Mouse (Mus musculus) midbrain, embryonic 11.5 days (tissue): ENCODE measurements at regions not wholly inside any gene's neighbourhood (a gene's known extent, or its start where the extent isn't known, plus 50 kb on each side); places are given as distances from the start of the nearest gene placed in this dataset.

ENCODE experiments used
- ATAC-seq: fragments of 200-750 bp; cut with Nextera tagmentation; 2 replicates; pipeline ENCODE4 v1.8.0; 2017; ENCODE audit warnings: moderate TSS enrichment, moderate library complexity; ENCODE audit not compliant: low FRiP score
- DNase-seq: peaks from one replicate; pipeline ENCODE4 v3.0.0; 2015; ENCODE audit warnings: low spot score; ENCODE audit errors: missing footprints
- H3K27ac ChIP-seq: fragments of 300-500 bp; sonication (generic); 2 replicates; pipeline ENCODE4 v1.5.1; 2014; ENCODE audit warnings: low read depth, low read length
- H3K27me3 ChIP-seq: fragments of 300-500 bp; sonication (generic); 2 replicates; pipeline ENCODE4 v1.6.1; 2014; ENCODE audit warnings: mild to moderate bottlenecking, low read length, moderate library complexity, mixed read lengths; ENCODE audit not compliant: control insufficient read depth, insufficient read depth
- H3K36me3 ChIP-seq: fragments of 300-500 bp; sonication (generic); 2 replicates; pipeline ENCODE4 v1.6.1; 2014; ENCODE audit warnings: mild to moderate bottlenecking, low read length, moderate library complexity, mixed read lengths; ENCODE audit not compliant: control insufficient read depth, insufficient read depth
- H3K4me1 ChIP-seq: fragments of 300-500 bp; sonication (generic); 2 replicates; pipeline ENCODE4 v1.6.1; 2014; ENCODE audit warnings: low read length; ENCODE audit not compliant: control insufficient read depth, insufficient read depth
- H3K4me2 ChIP-seq: fragments of 300-500 bp; sonication (generic); 2 replicates; pipeline ENCODE4 v1.6.1; 2014; ENCODE audit warnings: mild to moderate bottlenecking, moderate library complexity
- H3K4me3 ChIP-seq: fragments of 300-500 bp; sonication (generic); 2 replicates; pipeline ENCODE4 v1.5.1; 2014; ENCODE audit warnings: low read depth, low read length
- H3K9ac ChIP-seq: fragments of 300-500 bp; sonication (generic); 2 replicates; pipeline ENCODE4 v1.6.1; 2014; ENCODE audit warnings: low read length
- H3K9me3 ChIP-seq: fragments of 300-500 bp; sonication (generic); 2 replicates; pipeline ENCODE4 v1.6.1; 2016; ENCODE audit warnings: low read length; ENCODE audit not compliant: control insufficient read depth
- WGBS: fragments of 180-500 bp; shearing (Covaris S2); extraction: QIAGEN DNeasy Blood & Tissue Kit; methylation state at CpG from one replicate; pipeline ENCODE4 v1.1.7; 2014; 5-methylcytosine and 5-hydroxymethylcytosine counted together

GRCm38 (mm10) chr14:14640023-14640441 lies 62.0 kb upstream of the Slc4a7 start:
- Histone ChIP-seq H3K27ac (no peak overlapping the region), H3K9me3 (no peaks in the 10 kb centered on the region), H3K36me3 (no peaks in the 10 kb centered on the region), H3K4me2 (no peak overlapping the region), H3K4me1 (no peaks in the 10 kb centered on the region), H3K4me3 (no peak overlapping the region), H3K9ac (no peak overlapping the region), H3K27me3 (no peaks in the 10 kb centered on the region)
- no peak for DNase-seq
- ATAC-seq = no peak
- WGBS = 36% methylated on average over 3 of the region's 3 CpGs

- Histone ChIP-seq H3K4me1 (no peaks in the 10 kb centered on the region), H3K4me3 (no peak overlapping the region), H3K36me3 (no peaks in the 10 kb centered on the region), H3K4me2 (no peak overlapping the region), H3K9me3 (no peaks in the 10 kb centered on the region), H3K9ac (no peak overlapping the region), H3K27ac (no peak overlapping the region), H3K27me3 (no peaks in the 10 kb centered on the region)
- no peak for DNase-seq
- no peak for ATAC-seq
Observed at GRCm38 (mm10) chr14:14640557-14640956, 61.5 kb upstream of the Slc4a7 start.

- H3K4me1 ChIP-seq = no peaks in the 10 kb centered on the region
- H3K27ac ChIP-seq = no peak overlapping the region
- no peak overlapping the region for H3K9ac ChIP-seq
- no peak overlapping the region for H3K4me3 ChIP-seq
- no peaks in the 10 kb centered on the region for H3K27me3 ChIP-seq
- ATAC-seq (no peak), DNase-seq (no peak)
- no peak overlapping the region for H3K4me2 ChIP-seq
- H3K36me3 ChIP-seq = no peaks in the 10 kb centered on the region
- H3K9me3 ChIP-seq = no peaks in the 10 kb centered on the region
- 93% methylated on average over 3 of the region's 3 CpGs for WGBS
Observed at GRCm38 (mm10) chr14:14643533-14643932, 58.5 kb upstream of the Slc4a7 start.

GRCm38 (mm10) chr14:14645084-14645483 lies 57.0 kb upstream of the Slc4a7 start:
- H3K4me3 ChIP-seq = no peak overlapping the region
- H3K27me3 ChIP-seq = no peaks in the 10 kb centered on the region
- no peak overlapping the region for H3K27ac ChIP-seq
- no peaks in the 10 kb centered on the region for H3K36me3 ChIP-seq
- DNase-seq (no peak), ATAC-seq (no peak)
- no peaks in the 10 kb centered on the region for H3K4me1 ChIP-seq
- no peak overlapping the region for H3K4me2 ChIP-seq
- H3K9ac ChIP-seq = no peak overlapping the region
- H3K9me3 ChIP-seq = no peaks in the 10 kb centered on the region
- 63% methylated on average over 3 of the region's 3 CpGs for WGBS
